Mouse (Mus musculus): ENCODE results near the gene Lamc3.

DNA sequence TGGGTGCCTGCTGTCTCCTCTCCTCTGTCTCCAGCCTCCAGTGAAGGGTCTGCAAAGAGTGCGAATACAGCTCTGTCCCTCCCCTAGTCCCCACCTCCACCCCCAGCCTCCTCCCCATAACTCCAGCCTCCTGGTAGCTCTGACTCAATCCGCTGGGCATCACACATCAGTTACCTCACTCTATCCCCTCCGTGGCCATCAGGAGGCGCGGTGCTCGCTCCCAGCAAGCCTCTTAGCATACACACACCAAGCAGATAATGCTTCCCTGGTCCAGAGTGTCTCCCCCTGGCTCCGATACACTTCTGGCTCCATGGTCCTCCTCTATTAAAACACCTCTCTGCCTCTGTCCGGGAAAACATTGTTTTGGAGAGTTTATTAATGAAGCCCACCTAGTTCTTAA lies 17.5 kb downstream of the Lamc3 start:
- TF ChIP-seq POLR2A (IDR thresholded peaks at IDR 0.05; ENCODE audit: control insufficient read depth, low read depth, low read length), result no peak
- no peak; the same call in 1 of the 2 replicates for TF ChIP-seq CTCF (IDR thresholded peaks at IDR 0.05; ENCODE audit: control insufficient read depth, insufficient read depth, insufficient replicate concordance, low read depth, low read length)

All from testis, adult 2 months (tissue).